Mouse (Mus musculus): ENCODE data around the gene Aff2. TPM values are rescaled to one million over a fixed set of nuclear protein-coding genes. Genes with fewer than 3 reads are reported as not detected.

Gene Aff2
- polyA plus RNA-seq, 1 experiment from 2014 or later = 5.7 TPM

- Histone ChIP-seq H3K9ac (ENCODE audit: low read depth, low read length) (no peak overlapping the region), H3K27me3 (replicated peaks; ENCODE audit: control insufficient read depth, insufficient read depth, low read length) (no peaks in the 10 kb centered on the region), H3K36me3 (ENCODE audit: control insufficient read depth, insufficient read depth, low read length) (no peaks in the 10 kb centered on the region), H3K9me3 (ENCODE audit: control insufficient read depth, low read length) (no peaks in the 10 kb centered on the region), H3K4me1 (ENCODE audit: control insufficient read depth, insufficient read depth, low read length) (no peaks in the 10 kb centered on the region), H3K4me2 (ENCODE audit: low read depth, low read length) (no peak overlapping the region), H3K27ac (replicated peaks; ENCODE audit: low read depth, low read length) (no peak overlapping the region), H3K4me3 (ENCODE audit: low read depth, low read length) (no peak overlapping the region)
- WGBS = 61% methylated on average over 2 of the region's 2 CpGs
- DNase-seq (ENCODE audit: low spot score) = no peak
- ATAC-seq (ENCODE audit: low read depth) = no peak
Measured at GRCm38 (mm10) chrX:69815054-69815453, 455.0 kb downstream of the Aff2 start.

DNA sequence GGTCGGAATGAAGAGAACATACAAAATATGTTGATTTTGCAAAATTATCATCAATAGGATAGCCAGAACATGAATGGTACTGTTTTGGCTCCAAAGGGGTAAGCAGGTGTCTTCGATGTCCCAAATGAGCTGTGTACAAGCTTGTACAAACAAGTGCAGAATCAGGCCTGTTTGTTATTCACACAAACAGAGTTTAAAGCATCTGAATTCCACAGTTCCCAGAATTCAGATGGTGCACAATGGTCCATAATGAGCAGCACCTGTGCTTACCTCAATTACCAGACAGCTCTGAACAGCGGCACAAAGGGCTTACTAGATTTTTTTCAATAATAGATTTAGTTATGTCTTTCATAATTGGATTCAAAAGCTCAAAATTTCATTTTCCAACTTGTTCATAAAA is 457.6 kb downstream of the Aff2 start:
- no peak for DNase-seq (ENCODE audit: low spot score)
- 90% methylated on average over 3 of the region's 3 CpGs for WGBS

GRCm38 (mm10) chrX:69818188-69818587 is 458.1 kb downstream of the Aff2 start:
- no peaks in the 10 kb centered on the region for H3K27me3 ChIP-seq (replicated peaks; ENCODE audit: control insufficient read depth, insufficient read depth, low read length)
- no peak overlapping the region for H3K27ac ChIP-seq (replicated peaks; ENCODE audit: low read depth, low read length)
- 53% methylated on average over 5 of the region's 5 CpGs for WGBS

More for the DNA sequence above, 457.6 kb downstream of the Aff2 start:
- Histone ChIP-seq H3K27ac (replicated peaks; ENCODE audit: low read depth, low read length) (no peak overlapping the region), H3K9ac (ENCODE audit: low read depth, low read length) (no peak overlapping the region), H3K4me1 (ENCODE audit: control insufficient read depth, insufficient read depth, low read length) (no peaks in the 10 kb centered on the region), H3K4me2 (ENCODE audit: low read depth, low read length) (no peak overlapping the region), H3K27me3 (replicated peaks; ENCODE audit: control insufficient read depth, insufficient read depth, low read length) (no peaks in the 10 kb centered on the region), H3K36me3 (ENCODE audit: control insufficient read depth, insufficient read depth, low read length) (no peaks in the 10 kb centered on the region), H3K4me3 (ENCODE audit: low read depth, low read length) (no peak overlapping the region), H3K9me3 (ENCODE audit: control insufficient read depth, low read length) (no peaks in the 10 kb centered on the region)
- ATAC-seq (ENCODE audit: low read depth) = no peak

DNA sequence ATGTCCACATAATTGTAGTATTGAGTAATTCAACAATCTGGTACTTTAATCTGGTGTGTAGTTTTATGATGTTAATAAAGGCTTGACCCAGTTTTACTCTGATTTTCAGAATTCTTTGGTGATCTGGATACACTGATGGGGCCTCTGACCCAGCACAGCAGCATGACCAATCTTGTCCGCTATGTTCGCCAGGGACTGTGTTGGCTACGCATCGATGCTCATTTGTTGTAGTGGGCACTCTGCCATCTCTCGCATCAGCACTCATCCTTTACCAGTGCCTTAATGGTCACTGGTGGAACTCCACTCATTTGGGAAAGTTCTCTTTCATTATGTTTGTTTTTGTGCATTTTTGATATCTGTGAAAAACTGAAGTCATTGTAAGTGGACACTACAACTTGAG is 507.5 kb downstream of the Aff2 start:
- Histone ChIP-seq H3K36me3 (ENCODE audit: control insufficient read depth, insufficient read depth, low read length) (no peaks in the 10 kb centered on the region), H3K27ac (replicated peaks; ENCODE audit: low read depth, low read length) (no peak overlapping the region), H3K4me1 (ENCODE audit: control insufficient read depth, insufficient read depth, low read length) (no peaks in the 10 kb centered on the region), H3K4me2 (ENCODE audit: low read depth, low read length) (no peak overlapping the region), H3K27me3 (replicated peaks; ENCODE audit: control insufficient read depth, insufficient read depth, low read length) (no peaks in the 10 kb centered on the region), H3K4me3 (ENCODE audit: low read depth, low read length) (no peak overlapping the region), H3K9me3 (ENCODE audit: control insufficient read depth, low read length) (no peaks in the 10 kb centered on the region), H3K9ac (ENCODE audit: low read depth, low read length) (no peak overlapping the region)
- no peak for DNase-seq (ENCODE audit: low spot score)
- no peak for ATAC-seq (ENCODE audit: low read depth)
- 97% methylated on average over 5 of the region's 5 CpGs for WGBS

More at GRCm38 (mm10) chrX:69818188-69818587, 458.1 kb downstream of the Aff2 start:
- no peak overlapping the region for H3K4me2 ChIP-seq (ENCODE audit: low read depth, low read length)
- H3K36me3 ChIP-seq (ENCODE audit: control insufficient read depth, insufficient read depth, low read length) = no peaks in the 10 kb centered on the region
- no peaks in the 10 kb centered on the region for H3K4me1 ChIP-seq (ENCODE audit: control insufficient read depth, insufficient read depth, low read length)
- no peak overlapping the region for H3K4me3 ChIP-seq (ENCODE audit: low read depth, low read length)
- no peak for DNase-seq (ENCODE audit: low spot score)
- H3K9me3 ChIP-seq (ENCODE audit: control insufficient read depth, low read length) = no peaks in the 10 kb centered on the region
- H3K9ac ChIP-seq (ENCODE audit: low read depth, low read length) = no peak overlapping the region
- ATAC-seq (ENCODE audit: low read depth) = no peak

- no peak overlapping the region for H3K4me3 ChIP-seq (ENCODE audit: low read depth, low read length)
- 63% methylated on average over 3 of the region's 3 CpGs for WGBS
- no peak for ATAC-seq (ENCODE audit: low read depth)
- H3K9ac ChIP-seq (ENCODE audit: low read depth, low read length) = no peak overlapping the region
- no peak overlapping the region for H3K4me2 ChIP-seq (ENCODE audit: low read depth, low read length)
- no peak for DNase-seq (ENCODE audit: low spot score)
- H3K9me3 ChIP-seq (ENCODE audit: control insufficient read depth, low read length) = no peaks in the 10 kb centered on the region
- no peaks in the 10 kb centered on the region for H3K4me1 ChIP-seq (ENCODE audit: control insufficient read depth, insufficient read depth, low read length)
- H3K27ac ChIP-seq (replicated peaks; ENCODE audit: low read depth, low read length) = no peak overlapping the region
- H3K36me3 ChIP-seq (ENCODE audit: control insufficient read depth, insufficient read depth, low read length) = no peaks in the 10 kb centered on the region
- no peaks in the 10 kb centered on the region; the same call in 1 of the 2 replicates for H3K27me3 ChIP-seq (replicated peaks; ENCODE audit: control insufficient read depth, insufficient read depth, low read length)
Measured at GRCm38 (mm10) chrX:69891713-69892112, 531.6 kb downstream of the Aff2 start.
